Mouse (Mus musculus) common myeloid progenitor, adult 5-6 weeks (primary cell): Measurements from ENCODE around the gene Fastkd2. TPM values are rescaled to one million over a fixed set of nuclear protein-coding genes. Genes with fewer than 3 reads are reported as not detected.

Experiments
- ATAC-seq: replicated peaks from 2 replicates; pipeline ENCODE4 v1.8.0; 2016; ENCODE audit warnings: low read depth, mild to moderate bottlenecking, moderate TSS enrichment, inconsistent platforms; ENCODE audit not compliant: poor library complexity, severe bottlenecking
- total RNA-seq: library from RNA; stranded (forward); fragments of 200-1000, 187-1606 nt; gene quantifications from 2 replicates; pipeline ENCODE4 v1.2.3, GENCODE M21; 2017

The Fastkd2 gene
- total RNA-seq, result 30.0 and 38.2 TPM in 2 replicates

DNA sequence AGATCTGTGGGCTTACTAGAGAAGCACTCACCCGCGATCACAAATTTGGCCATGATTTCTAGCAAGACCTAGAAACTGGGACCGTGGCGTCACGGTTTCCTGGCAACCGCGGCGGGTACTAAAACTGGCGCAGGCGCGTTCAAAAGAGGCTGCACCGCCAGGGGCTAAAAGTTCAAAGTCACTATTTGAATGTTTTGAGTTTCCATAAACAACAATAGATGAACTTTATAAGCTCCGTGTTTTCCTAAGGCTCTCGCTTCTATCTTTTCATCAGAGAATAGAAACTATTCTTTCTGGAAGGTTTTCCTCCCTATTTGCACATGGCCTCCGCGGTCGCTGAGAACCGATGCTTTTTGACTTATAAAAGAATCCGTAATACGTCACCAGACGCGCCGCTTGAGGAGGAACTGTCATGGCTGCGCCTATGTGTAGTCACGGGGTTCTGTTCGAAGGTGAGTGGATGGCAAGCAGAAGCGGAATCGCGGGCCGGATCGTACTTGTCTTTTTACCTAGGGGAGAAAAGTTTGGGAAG is at the start of gene Fastkd2, which contains the start of gene Mdh1b:
Gene Fastkd2, plus strand, starts transcription at position 375 of the 532 bp plus-strand sequence.
Gene Mdh1b, minus strand, starts transcription at position 79 of the 532 bp plus-strand sequence.
- peak; percentile 99 for ATAC-seq

GRCm38 (mm10) chr1:63686827-63687226 is 43.6 kb upstream of the Fastkd2 start, which contains the start of gene Dytn:
Dytn (minus strand) TSS chr1:63686927.
- no peak for ATAC-seq

DNA sequence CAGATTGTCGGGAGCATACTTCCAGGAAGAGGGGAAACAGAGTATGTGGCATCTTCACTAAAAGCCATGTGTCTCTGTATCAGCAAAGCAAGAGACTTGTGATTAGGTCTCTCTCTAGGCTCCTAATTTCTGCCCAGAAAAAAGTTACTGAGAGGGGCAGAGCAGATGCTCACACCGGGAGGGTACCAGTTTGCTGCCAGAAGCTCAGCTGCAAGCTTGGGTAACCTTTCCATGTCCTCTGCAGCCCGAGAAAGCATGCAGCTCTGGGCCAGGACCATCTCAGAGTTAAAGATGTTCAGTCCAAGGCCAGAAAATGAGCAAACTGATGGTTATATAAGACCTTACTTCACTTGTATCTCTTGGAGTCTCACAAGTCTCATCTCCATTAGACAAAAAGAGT is 33.6 kb upstream of the Fastkd2 start:
- no peak for ATAC-seq

GRCm38 (mm10) chr1:63705733-63706132 is 24.7 kb upstream of the Fastkd2 start:
- no peak for ATAC-seq

DNA sequence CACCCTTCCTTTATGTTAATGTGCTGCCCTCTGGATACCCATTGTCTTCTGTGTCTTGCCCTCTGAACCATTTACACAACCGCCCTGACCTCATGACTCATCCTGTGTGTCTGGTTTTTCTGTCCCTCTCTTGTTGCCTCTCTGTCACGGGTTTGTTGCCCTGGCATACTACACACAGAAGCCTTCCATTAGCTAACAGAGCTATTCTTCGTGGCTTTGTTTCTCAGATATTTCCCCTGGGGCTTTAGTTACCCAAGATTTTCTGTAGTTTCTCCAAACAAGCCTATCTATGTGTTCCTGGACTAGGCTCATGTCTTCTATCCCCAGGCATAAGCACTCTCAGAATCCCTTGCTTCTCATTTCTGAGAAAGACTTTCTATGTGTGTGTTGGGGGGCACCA is 21.5 kb upstream of the Fastkd2 start:
- no peak for ATAC-seq

DNA sequence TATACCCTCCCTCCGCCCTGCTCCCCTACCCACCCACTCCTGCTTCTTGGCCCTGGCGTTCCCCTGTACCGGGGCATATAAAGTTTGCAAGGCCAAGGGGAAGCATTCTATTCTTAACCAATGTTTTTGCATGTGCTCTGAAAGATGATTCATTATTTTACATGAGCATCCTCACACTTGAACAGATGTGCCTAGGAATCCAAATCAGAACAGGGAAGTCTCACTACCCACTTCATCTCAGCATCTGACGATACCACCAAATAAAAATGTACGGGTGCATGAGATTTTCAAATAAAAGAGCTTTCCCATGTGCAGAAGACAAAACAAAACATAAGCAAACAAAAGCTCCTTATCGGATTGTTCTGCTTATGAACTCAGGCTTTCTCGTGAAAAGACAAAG is 10.3 kb upstream of the Fastkd2 start:
- ATAC-seq, result no peak

DNA sequence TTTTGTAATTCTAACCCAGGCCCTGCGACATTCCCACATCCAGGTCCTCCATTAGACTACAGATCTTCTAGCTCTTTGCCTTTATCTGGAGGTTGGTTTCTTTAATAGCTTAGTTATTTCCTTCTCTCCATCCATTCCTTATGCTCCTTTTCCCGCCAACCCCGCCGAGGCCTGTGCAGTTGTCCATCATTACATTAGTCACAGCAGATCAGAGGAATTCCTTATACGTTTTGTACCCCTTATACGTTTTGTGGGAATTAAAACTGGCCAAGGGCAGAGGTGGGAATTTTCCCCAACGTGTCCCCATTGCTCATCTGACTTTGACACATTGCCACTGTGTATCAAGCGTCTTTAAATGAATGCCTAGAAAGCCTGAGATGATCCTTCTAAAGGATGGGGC is 618 bp upstream of the Fastkd2 start:
- no peak for ATAC-seq

DNA sequence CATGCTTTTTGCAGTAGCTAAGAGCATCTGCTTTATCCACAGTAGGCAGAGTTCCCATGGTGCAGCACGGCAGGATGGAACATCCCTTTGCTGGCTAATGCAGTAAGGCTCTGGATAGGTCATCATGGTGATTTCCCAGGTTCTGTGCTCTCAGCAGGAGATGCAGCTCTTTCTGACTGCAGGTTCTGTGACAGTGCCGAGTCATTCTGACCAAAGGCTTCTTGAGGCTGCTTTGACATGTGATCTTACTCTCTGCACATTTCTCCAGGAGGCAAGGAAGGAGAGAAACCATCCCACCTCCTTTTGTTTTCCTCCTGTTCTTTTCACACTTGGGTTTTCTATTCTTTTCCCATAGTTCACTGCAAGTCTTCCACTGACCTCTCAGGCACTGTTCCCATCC is 25.6 kb downstream of the Fastkd2 start:
- ATAC-seq, result no peak

DNA sequence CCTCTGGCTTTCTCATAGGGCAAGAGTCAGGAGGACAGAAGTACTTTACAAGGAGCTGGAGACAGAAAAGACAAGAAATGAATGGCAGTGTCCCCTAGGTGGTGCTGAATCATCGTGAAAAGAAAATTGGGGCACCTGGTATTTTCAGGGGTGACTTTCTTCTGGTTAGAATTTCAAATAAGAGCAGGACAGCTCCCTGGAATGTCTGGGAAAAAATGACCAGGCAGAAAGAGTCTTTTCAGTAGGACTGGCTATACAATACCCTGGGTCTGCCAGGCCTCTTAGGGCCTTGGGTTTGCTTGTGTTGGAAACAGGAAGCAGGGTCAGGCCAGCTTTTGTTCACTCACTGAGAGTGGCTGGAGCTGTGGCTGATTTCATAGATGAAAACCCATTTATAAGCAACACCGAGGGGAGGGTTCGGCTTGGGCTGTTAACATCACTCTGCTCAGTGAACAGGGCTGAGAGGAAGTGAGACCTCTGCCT is 32.8 kb downstream of the Fastkd2 start:
- peak; percentile 72 for ATAC-seq

- no peak for ATAC-seq
Measured at GRCm38 (mm10) chr1:63763881-63764386, 33.5 kb downstream of the Fastkd2 start.

DNA sequence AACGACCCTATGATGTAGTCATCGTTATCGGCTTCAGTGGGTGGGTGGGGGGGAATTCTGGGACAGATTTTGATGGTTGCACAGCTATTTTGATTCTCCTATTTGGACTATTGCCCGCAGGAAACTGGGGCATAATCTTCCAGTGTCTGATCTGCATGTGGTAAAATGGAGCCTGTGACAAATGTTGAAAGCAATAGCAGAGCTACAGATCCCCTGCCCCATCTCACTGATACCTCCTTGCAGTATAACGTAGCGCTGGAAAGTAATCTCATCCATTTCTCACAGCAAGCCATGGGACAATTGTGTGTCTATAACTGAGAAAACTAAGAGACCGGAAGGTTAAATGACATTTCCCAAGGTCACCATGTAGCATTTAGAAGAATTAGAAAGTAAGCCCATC is 34.0 kb downstream of the Fastkd2 start:
- no peak for ATAC-seq

GRCm38 (mm10) chr1:63768112-63768511 is 37.7 kb downstream of the Fastkd2 start:
- no peak for ATAC-seq

GRCm38 (mm10) chr1:63769167-63769566 is 38.8 kb downstream of the Fastkd2 start, which contains the start of gene 4933402D24Rik:
4933402D24Rik (minus strand) TSS chr1:63769267.
- ATAC-seq, result no peak

- no peak for ATAC-seq
Measured at GRCm38 (mm10) chr1:63770309-63770708, 39.9 kb downstream of the Fastkd2 start.

DNA sequence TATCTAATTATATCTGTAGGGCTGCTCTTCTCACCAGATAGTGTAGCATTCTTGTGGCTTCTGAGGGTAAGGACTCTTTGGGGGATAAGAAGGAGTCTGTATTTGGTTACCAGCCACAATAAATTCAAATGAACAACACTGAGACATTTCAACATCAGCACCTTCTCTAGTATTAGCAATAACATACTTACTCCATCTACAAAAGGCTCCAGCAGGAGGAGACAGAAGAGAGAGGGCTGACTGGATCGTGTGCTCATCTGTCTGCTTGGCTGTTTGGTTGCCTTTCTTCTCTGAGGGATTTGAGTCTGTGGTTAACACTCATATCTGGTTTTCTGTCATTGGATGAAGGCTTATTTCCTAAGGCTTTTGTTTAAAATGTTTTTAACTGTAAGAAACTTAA is 46.0 kb downstream of the Fastkd2 start:
- ATAC-seq, result no peak

DNA sequence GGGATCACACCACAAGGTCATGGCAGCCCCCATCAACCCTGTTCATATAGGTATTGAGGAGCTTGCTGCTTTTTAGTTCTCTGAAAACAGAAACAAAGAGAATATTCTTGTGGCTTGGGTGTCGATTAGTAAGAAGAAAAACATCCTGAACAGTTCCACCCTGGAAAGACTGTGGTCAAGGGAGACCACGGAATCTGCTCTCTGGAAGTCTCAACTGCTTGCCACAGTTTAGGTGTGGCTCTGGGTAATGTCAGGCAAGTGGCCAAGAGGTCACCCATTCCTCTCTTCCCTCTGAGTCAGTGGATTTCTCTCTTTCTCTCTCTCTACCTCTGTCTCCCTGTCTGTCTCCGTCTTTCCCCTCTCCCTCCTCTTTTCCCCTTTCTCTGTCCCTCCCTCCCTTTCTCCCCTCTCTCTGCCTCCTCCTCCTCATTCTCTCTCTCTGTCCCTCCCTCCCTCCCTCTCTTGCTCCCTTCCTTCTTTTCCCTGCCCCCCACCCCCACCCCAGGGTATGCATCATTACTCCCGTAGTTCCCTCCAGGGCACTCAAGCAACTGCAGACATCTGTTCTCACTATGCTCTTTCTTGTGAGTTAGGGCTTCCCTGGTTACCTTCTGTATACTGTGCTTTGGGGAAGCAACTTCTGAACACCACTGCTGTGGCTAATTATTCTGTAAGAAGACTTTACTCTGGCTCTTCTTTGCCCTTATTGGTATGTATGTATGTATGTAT is 46.7 kb downstream of the Fastkd2 start:
- no peak for ATAC-seq

DNA sequence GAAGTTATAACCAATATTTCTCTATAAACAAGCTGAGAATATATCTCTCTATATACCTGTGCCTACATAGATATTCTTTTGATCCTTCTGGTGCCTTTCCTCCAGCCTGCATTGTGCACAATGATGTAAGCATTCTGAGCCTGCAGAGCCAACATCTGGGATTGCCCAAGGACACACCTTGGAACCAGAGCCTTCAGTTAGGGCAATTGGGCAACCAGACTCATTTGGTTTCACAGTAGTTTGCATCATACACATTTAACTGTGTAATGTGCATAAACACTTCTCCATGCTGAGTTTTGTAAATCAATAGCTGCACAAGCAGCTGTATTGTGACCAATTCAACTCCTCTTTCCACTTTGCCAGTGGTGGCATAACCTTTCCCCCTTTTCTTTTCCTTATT is 63.9 kb downstream of the Fastkd2 start:
- ATAC-seq, result no peak
